Mouse (Mus musculus) heart, adult 9 months (tissue): Measurements from ENCODE around the gene Bnipl.
"Not testable (repeated sequence)": the region's sequence is repeated elsewhere in the genome, so short reads cannot be mapped to it uniquely, and the experiment has no call there.

ENCODE experiments used
- DNase-seq, 2 experiments: peaks; one replicate each; pipeline ENCODE4 v3.0.0; 2022; ENCODE audit warnings: low spot score in 2 of 2

The Bnipl gene

GRCm38 (mm10) chr3:95212889-95213608, 37.9 kb downstream of the Bnipl start:
- DNase-seq = not testable (repeated sequence)

GRCm38 (mm10) chr3:95210585-95210984, 40.4 kb downstream of the Bnipl start:
- no peak for DNase-seq

DNA sequence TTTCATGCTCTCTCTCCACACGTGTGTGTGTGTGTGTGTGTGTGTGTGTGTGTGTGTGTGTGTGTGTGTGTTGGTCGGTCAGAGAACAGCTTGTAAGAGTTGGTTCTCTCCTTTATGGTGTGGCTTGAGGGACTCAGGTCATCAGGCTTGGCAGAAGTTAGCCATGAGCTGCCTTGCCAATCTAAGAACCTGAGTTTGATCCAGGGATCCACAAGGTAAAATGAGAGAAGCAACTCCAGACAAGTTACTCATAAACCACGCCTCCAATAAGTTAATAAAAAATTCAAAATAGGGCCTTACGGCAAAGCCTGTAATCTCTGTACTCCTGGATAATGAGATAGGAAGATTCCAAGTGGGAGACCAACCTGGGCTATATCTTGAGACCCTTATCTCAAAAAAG, 42.7 kb downstream of the Bnipl start:
- DNase-seq = no peak

DNA sequence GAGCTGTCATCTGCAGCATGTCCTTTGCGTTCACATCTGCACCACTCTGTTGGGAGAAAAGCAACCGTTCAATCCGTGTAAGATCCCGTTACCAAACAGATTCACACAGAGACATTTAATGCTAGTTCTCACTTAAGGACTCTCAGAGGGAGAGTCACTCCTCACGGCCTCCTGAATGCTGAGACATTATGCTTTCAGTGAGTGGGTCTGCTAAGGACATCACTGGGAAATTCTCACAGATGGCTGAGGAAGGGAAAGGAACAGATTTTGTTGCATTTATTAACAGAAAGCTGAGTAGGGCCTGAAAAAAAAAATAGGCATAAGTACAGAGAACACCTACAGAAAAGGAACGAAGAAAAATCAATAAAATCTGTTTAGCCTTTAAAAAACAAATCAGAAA, 47.1 kb downstream of the Bnipl start:
- no peak for DNase-seq

DNA sequence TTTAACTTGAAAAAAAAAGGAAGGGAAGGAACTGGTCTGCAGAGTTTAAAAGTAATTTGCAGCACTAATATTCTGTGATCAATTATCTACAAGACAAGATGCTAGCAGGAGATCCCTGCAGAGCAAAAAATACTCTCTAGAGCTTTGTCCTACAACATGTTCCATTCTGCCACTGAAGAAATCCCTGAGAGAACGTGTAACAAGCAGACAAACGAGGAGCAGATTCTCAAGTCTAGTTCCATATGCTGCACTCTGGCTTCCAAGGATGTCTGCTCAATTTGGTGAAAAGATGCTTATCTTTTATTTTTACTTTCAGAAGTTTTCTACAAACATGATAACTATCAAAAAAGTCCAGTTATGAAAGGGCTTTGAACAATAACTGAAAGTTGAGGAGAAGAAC, 50.4 kb downstream of the Bnipl start:
- no peak for DNase-seq

DNA sequence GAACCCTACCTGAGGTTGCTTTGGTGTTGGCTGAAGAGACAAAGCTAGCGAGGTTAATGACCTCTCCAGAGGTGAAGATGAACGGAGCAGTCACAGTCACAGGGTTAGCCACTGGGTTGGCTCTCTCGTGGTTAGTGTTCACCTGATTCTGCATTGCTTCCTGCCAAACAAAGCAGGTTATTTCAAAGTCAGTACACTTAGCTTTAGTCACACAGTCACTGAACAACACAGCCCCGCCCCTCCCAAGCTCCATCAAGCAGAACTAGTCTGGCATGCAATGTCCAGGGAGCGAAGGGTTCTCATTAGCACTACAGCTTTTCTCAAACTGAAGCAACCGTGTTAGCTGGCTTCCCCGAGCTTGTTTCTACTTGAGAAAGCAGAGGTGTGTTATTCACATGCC, 50.9 kb downstream of the Bnipl start:
- peak in 1 of 2 experiments; percentile 7 for DNase-seq

DNA sequence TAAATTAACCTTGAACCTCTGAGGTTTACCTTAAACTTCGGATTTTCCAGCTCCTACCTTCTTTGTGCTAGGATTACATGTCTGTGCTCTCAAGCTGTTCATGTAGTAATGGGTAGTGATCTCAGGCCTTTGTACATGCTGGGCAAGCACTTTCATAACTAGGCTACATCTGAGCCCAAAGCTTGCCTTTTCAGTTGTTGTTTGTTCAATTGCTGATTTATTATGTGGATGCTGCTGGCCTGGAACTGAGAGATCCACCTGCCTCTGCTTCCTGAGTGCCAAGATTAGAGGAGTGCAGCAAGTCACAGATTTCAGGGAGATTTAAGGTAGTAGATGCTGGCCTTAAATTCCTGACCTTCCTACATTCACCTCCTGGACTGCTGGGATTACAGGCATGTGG, 51.9 kb downstream of the Bnipl start:
- DNase-seq = no peak

DNA sequence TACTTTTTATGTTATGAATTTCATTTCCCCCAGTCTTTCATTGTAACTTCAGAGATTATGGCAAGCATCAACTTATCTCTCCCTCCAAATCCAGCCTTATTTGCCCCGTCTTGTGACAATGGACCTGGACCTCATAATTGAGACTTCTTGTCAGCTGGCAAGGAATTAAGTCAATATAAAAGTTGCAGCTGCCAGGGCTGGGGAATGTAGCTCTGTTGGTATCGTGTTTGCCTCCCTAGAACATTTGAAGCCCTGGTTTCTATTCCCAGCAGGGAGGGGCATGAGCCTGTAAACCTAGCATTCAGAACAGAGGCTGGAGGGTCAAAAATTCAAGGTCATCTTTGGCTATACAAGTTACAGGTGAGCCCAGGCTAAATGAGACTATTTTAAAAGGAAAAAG, 55.2 kb downstream of the Bnipl start:
- no peak for DNase-seq

GRCm38 (mm10) chr3:95194721-95195135, 56.3 kb downstream of the Bnipl start:
- no peak for DNase-seq
